Mouse (Mus musculus): ENCODE data around the gene Zmynd12.

Zmynd12 gene

GRCm38 (mm10) chr4:119422294-119422964 lies at the start of gene Zmynd12, which contains the start of gene Ppcs:
Gene Zmynd12 (plus strand): TSS chr4:119422814.
Gene Ppcs (minus strand): TSS chr4:119422420.
- peak; percentile 93 for DNase-seq

DNA sequence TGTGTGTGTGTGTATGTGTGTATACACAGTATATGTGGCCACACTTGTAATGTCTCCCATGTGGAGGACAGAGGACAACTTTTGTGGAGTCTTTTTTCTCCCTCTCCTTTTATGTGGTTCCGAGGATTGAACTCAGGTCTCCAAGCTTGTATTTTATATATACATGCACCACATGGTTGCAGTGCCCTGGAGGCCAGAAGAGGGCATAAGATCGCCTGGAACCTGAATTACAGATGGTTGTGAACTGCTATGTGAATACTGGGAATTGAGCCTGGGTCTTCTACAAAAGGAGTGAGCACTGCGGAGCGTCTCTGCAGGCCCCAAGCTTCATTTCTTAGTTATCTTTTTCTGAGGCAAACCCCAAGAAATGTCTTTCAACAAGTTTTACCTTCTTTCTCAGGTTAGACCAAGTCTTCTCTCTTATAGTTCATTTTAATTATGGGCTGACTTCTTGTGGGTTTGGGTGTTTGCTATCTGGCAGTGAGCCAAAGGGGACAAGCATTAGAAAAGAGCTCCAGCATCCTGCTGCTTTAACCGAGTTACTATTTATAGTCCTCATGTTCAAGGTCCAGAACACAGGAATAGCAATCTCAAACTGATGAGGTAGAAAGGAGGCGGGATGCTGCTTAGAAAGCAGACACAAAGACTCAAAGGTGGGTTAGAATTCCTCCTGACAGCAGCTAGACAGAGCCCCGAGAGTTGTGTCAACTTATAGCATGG lies 41.0 kb upstream of the Zmynd12 start:
- no peak for DNase-seq

DNA sequence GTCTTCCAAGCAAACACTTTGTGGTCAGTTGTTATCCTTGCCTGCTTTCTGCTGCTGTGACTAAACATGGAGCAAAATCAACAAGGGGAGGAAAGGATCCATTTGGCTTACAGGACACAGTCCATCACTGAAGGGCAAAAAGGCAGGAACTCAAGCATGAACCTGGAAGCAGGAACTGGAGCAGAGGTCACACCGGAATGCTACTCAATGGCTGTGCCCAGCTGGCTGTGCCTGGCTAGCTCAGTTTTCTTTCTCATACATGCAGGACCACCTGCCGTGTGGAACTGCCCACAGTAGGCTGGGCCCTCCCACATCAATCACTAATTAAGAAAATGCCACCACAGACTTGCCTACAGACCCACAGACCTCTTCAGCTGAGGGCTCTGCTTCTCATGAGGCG lies 33.4 kb upstream of the Zmynd12 start:
- DNase-seq: no peak

DNA sequence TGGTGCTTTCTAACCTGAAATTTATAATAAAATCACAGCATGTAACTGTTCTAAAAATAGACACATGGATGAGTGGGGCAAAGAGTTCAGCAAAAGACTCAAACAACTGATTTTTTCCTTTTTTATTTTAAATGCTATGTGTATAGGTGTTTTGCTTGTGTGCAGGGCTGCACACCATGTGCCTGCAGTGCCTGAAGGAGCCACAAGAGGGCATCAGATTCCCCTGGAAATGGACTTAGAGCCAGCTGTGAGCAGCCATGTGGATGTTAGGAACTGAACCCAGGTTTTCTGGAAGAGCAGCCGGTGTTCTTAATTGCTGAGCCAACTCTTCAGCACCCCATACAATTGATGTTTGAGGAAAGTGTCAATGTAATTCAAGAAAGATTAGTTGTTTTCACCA lies 32.2 kb upstream of the Zmynd12 start:
- no peak for DNase-seq

GRCm38 (mm10) chr4:119398751-119399150 lies 23.9 kb upstream of the Zmynd12 start:
- DNase-seq: peak; percentile 78

DNA sequence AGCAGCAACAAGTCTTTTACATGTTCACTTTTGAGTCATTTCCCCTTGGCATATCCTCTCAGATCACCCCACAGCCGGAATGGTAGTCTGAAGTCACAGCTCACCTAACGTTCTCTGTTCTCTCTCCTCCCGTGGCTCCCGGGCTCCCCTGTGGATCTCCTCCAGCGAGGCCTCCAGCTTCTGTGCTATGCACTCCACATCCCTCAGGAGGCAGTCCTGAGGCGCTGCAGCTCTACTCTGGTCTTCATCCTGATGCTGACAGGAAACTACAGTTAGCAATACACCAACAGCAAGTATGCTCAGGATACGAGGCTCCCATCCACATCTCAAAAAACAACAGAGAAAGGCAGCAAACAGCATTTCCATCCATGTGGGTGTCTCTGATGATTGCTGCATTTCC lies 21.7 kb upstream of the Zmynd12 start:
- DNase-seq: no peak

DNA sequence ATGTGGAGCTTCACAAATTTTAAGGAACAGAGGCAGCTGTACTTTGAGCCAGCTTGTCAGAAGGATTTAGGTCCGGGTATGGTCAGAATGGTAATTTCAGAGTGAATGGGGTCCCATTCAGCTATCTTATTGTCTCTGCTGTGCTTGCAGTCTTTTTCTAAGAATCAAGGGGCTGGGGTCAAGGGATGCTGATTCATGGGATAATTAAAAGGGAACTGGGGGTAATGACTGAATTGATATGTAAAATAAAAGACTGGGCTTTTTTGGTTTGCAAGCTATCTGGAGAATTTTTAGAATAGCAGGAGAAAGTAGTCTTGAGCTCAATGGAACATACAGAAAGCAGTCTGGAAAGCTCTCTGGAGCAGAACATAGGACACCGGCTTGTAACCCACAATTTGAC lies 19.2 kb upstream of the Zmynd12 start:
- DNase-seq: no peak

DNA sequence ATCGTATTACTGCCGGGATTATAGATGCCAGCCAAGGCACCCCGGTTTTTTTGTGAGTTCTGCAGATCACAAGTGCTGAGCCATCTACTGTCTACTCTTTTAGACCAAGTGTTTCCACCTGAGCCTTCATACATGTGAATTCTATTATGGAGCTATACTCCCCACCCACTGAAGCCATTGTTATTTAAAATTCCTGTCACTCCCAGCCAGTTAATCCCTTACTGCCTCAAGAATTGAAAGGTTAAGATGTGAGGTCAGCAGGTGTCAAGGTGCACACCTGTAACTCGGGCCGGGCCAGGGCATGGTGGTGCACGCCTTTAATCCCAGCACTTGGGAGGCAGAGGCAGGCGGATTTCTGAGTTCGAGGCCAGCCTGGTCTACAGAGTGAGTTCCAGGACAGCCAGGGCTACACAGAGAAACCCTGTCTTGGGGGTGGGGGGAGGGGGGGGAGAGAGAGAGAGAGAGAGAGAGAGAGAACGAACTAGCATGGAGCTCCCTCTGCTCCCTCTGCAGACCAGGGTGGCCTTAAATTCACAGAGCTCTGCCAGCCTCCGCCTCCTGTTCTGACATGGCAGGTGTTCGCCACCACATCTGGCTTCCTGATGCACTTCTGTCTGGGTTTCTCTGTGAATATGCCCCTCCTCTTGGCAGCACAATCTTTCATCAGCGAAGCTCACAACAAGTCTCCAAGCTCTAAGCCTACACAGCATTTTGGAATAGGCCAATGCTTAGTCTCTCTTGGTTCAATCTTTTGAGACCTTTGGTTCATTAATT lies 10.6 kb upstream of the Zmynd12 start:
- DNase-seq: no peak

DNA sequence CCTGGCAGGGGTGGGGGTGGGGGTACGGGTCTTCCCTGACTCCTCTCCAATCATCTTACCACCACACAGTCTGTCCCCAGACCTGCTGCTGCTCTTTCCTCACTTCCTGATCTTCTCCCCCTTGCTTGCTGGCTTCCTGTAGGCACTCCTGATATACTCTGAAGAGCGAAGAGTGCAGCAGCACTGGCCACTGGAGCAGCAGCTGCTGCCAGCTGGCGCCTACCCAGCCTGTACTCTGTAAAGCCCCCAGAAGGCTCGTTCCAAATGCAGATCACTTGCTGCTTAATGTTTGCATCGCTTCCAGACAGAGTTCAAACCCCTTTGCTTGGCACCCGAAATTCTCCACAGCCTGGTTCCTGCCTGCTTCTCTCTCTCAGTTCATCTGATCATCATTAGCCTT lies 9.8 kb upstream of the Zmynd12 start:
- no peak for DNase-seq

DNA sequence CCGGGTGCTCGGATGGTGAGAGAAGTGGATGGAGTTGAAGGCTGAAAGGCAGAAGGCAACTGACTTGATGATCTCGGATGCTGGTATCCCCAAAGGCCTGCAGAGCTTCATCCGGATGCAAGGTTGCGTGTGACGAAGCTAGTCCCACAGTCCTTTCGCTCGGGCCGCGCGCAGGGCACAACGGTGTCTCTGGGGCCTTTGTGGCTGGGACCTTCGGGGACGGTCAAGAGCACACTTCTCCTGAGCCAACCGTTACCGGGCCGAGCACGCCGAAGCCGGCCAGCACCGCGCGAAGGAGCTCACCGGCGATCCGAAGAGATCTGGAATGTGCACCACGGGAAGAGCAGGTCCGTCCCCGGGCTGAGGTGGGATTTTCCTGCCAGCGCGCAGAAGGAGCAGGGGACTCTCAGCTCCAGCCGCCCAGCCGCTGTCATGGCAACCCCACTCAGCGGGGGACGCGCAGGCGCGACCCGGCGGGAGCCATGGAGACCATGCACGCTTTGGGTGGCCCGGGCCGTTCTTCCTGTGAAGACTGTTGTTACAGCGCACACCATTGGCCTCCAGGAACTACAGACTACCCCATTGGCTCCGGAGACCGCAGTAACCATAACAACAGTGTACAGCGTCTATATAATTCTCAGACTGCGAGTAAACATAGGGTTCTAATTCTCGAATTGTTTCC lies 7.4 kb upstream of the Zmynd12 start, which contains the start of gene Ccdc30:
TSS of gene Ccdc30 (minus strand) at position 450 of the 682 bp plus-strand sequence.
- DNase-seq: peak; percentile 91

- DNase-seq: no peak
These were observed 5.3 kb upstream of the Zmynd12 start for GRCm38 (mm10) chr4:119417270-119417669.

DNA sequence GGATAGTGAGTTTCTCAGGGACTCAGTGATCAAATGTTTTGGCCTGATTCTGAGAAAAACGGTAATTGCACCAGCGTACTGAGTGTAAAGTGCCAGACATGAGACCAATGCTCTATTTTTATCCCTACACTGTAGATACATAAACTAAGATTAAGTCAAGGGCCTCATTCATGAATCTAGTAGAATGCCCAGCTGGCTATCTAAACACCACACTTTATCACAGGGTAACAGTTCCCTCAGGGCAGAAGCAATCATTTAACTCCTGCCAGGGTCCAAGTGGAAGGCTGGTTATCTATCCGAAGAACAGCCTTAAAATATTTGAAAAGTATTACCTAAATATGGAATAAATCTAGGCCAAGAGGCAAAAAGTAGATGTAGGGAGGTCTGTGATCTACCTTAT lies 4.7 kb upstream of the Zmynd12 start:
- no peak for DNase-seq

DNA sequence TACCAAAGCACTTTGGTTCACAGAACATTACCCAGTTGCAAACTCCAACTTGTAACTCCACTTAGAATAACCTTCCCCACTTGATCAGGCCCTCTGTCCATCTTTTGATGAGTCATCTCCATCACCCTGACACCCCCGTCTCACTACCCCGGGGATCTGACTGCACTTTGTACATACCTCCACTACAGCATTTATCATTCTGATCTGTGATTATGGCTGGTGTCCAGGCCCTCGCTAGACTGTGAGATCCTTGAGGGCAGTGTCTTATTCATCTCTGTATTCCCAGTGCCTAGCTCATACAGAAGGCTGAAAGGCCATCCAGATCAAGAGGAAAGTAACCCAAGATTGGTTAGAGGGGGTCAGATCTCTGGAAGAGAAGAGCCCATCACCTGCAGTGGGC lies 1.4 kb upstream of the Zmynd12 start:
- no peak for DNase-seq

- no peak for DNase-seq
These were observed 707 bp upstream of the Zmynd12 start for GRCm38 (mm10) chr4:119421921-119422293.

DNA sequence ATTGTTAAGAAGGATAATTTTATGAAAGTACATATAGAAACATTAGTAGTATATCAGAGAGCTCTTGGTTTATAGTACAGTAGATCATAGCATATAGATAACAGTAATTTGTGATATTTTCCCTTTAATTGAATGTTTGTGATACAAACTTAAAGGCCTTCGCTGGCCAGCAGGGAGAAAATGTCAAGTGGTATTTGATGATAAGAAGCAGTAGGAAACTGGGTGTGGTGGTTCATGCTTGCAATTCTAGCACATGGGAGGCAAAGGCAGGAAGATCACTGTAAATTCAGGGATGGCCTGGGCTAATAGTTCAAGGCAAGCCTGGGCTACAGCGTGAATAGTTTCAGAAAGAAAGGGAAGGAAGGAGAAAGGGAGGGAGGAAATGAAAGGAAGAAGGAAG lies 2.5 kb downstream of the Zmynd12 start:
- no peak for DNase-seq

DNA sequence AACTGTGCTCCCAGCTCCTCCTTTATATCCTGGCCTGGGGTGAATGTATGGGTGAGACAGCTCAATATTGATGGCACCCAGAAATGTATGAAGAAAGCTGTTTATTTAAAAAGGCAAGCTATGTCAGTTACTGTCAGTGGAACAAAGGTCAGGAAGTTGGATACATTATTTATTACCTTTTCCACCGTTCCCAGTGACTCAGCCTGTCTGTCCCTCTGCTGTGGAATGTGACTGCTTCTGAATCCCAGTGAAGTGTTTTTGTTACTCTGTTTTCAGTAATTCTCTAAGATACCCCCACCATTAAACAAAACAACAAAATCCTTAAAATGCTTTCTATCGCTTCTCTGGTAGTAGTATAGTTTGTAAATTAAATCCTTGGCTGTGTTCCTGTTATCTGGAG lies 3.0 kb downstream of the Zmynd12 start:
- no peak for DNase-seq

GRCm38 (mm10) chr4:119427680-119428079 lies 5.1 kb downstream of the Zmynd12 start:
- no peak for DNase-seq

- DNase-seq: peak; percentile 78
These were observed 8.1 kb downstream of the Zmynd12 start for GRCm38 (mm10) chr4:119430678-119431077.

- DNase-seq: no peak
These were observed 15.3 kb downstream of the Zmynd12 start for GRCm38 (mm10) chr4:119437936-119438335.

GRCm38 (mm10) chr4:119441836-119442235 lies 19.2 kb downstream of the Zmynd12 start:
- no peak for DNase-seq

DNA sequence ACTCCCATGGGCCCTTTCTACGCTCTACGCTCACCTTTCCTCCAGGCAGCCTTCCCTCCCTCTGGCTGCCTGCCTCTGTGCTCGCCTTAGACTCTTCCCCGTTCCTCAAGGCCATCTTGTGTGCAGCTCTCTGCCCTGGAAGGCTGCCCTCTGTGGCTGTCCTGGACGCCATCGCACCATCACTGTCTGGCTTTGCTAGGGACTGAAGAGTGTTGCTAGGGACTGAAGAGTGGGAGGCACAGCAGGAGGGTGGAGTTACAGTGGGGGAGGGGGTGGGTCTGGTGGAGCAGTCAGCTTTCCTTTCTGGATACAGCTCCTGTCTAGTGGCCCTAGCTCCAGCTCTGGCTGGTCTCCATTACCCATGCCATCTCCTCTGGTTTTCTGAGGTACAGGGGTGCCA lies 19.9 kb downstream of the Zmynd12 start:
- DNase-seq: no peak

GRCm38 (mm10) chr4:119447261-119447660 lies 24.6 kb downstream of the Zmynd12 start:
- no peak for DNase-seq

GRCm38 (mm10) chr4:119447786-119448185 lies 25.2 kb downstream of the Zmynd12 start:
- DNase-seq: no peak

All from cerebellum, adult 9-11 months (tissue).